ENCODE assay signal across 15 mouse cellular contexts in genomic region chr7:137346068-137346467, GRCm38 (mm10). TPM values are rescaled to one million over a fixed set of nuclear protein-coding genes. Genes with fewer than 3 reads are reported as not detected.
DNase-seq lines count a peak whose midpoint lies in the region; ATAC-seq and TF ChIP-seq lines count a peak whose summit lies in the region.
"Had no signal": no experiment of that assay in that cellular context is flagged by ENCODE, and none has a peak within 500 bp of the region (broad histone marks: within the 10 kb centered on the region; RNA-seq: fewer than 3 reads in every experiment).

No protein-coding gene starts in this region.

- no peak for TF ChIP-seq CTCF in cerebellum, adult 2 months (IDR thresholded peaks at IDR 0.05; ENCODE audit: borderline replicate concordance, insufficient read depth, low read depth, low read length)

- no peaks in the 10 kb centered on the region for H3K27me3 ChIP-seq in limb, embryonic 14.5 days (ENCODE audit: control insufficient read depth, insufficient read depth, low read length)
- no peaks in the 10 kb centered on the region for H3K27me3 ChIP-seq in limb, embryonic 10.5 days (ENCODE audit: low read depth, poor library complexity, severe bottlenecking)
- H3K27me3 ChIP-seq in embryonic facial prominence, embryonic 11.5 days (ENCODE audit: control insufficient read depth, insufficient read depth, low read length): no peaks in the 10 kb centered on the region
- peaks cover 2% of the 10 kb centered on the region; the same call in 1 of the 2 replicates for H3K27me3 ChIP-seq in cerebellum, adult 2 months (ENCODE audit: control insufficient read depth, insufficient read depth, low read length)
- H3K27me3 ChIP-seq: liver, embryonic 12.5 days; neural tube, embryonic 12.5 days had no signal

- no peak overlapping the region for H3K27ac ChIP-seq in limb, embryonic 14.5 days (replicated peaks; ENCODE audit: low read depth, low read length)
- H3K27ac ChIP-seq in limb, embryonic 10.5 days: no peak overlapping the region
- H3K27ac ChIP-seq in embryonic facial prominence, embryonic 11.5 days (replicated peaks; ENCODE audit: low read depth, low read length): no peak overlapping the region
- no peak overlapping the region for H3K27ac ChIP-seq in cerebellum, adult 2 months (ENCODE audit: insufficient read depth, low read length)
- H3K27ac ChIP-seq: liver, embryonic 12.5 days; neural tube, embryonic 12.5 days had no signal

- 0 out of 2 replicates have a peak, but pooled peaks have one; percentile 67 for ATAC-seq in limb, embryonic 14.5 days (ENCODE audit: low FRiP score, low read depth)
- ATAC-seq in embryonic facial prominence, embryonic 11.5 days (replicated peaks; ENCODE audit: insufficient number of reproducible peaks, low FRiP score, low TSS enrichment, low read depth): no peak
- no peak for ATAC-seq in megakaryocyte progenitor cell, adult 5-6 weeks (replicated peaks; ENCODE audit: poor library complexity)
- ATAC-seq: forebrain, postnatal 0 days; liver, embryonic 12.5 days had no signal

- DNase-seq in limb, embryonic 14.5 days (ENCODE audit: low spot score): peak; percentile 61
- no peak for DNase-seq in limb, embryonic 10.5 days (ENCODE audit: low spot score)
- DNase-seq in embryonic facial prominence, embryonic 11.5 days (ENCODE audit: low spot score): peak; percentile 13
- peak; percentile 35 to 43 for DNase-seq in heart, adult 9 months (ENCODE audit: low spot score in 2 of 2)
- DNase-seq in lung, postnatal 36 days: peak; percentile 32
- no peak for DNase-seq in cerebellum, adult 2 months
- DNase-seq: cerebellum, adult 9-11 months; forebrain, postnatal 0 days; kidney, postnatal 36 days; right cerebral cortex, postnatal 25 days; thymus, postnatal 4 days had no signal

- no peak overlapping the region for H3K4me3 ChIP-seq in limb, embryonic 14.5 days (replicated peaks; ENCODE audit: low read length)
- H3K4me3 ChIP-seq in limb, embryonic 10.5 days: no peak overlapping the region
- no peak overlapping the region for H3K4me3 ChIP-seq in embryonic facial prominence, embryonic 11.5 days (ENCODE audit: low read depth, low read length)
- no peak overlapping the region for H3K4me3 ChIP-seq in cerebellum, adult 2 months (replicated peaks; ENCODE audit: insufficient read depth, low read depth, low read length)
- H3K4me3 ChIP-seq: liver, embryonic 12.5 days; megakaryocyte, embryonic 14.5 days; neural tube, embryonic 12.5 days had no signal

- no peak for TF ChIP-seq POLR2A in limb, embryonic 14.5 days (IDR thresholded peaks at IDR 0.05; ENCODE audit: borderline replicate concordance, extremely low read depth, insufficient read depth, insufficient read length)
- TF ChIP-seq POLR2A in cerebellum, adult 2 months (IDR thresholded peaks at IDR 0.05; ENCODE audit: borderline replicate concordance, insufficient read depth, low read length): no peak

- H3K4me2 ChIP-seq in limb, embryonic 14.5 days (replicated peaks; ENCODE audit: low read depth, low read length, severe bottlenecking): no peak overlapping the region
- H3K4me2 ChIP-seq in embryonic facial prominence, embryonic 11.5 days (ENCODE audit: low read depth, low read length): no peak overlapping the region
- H3K4me2 ChIP-seq: liver, embryonic 12.5 days; neural tube, embryonic 12.5 days had no signal

- H3K36me3 ChIP-seq in limb, embryonic 14.5 days (ENCODE audit: control insufficient read depth, insufficient read depth, low read length): no peaks in the 10 kb centered on the region
- no peaks in the 10 kb centered on the region for H3K36me3 ChIP-seq in limb, embryonic 10.5 days
- no peaks in the 10 kb centered on the region for H3K36me3 ChIP-seq in embryonic facial prominence, embryonic 11.5 days (replicated peaks; ENCODE audit: control insufficient read depth, insufficient read depth, low read depth, low read length)
- H3K36me3 ChIP-seq: liver, embryonic 12.5 days; neural tube, embryonic 12.5 days had no signal

- H3K9ac ChIP-seq in limb, embryonic 14.5 days (ENCODE audit: low read depth, low read length, severe bottlenecking): no peak overlapping the region
- no peak overlapping the region for H3K9ac ChIP-seq in embryonic facial prominence, embryonic 11.5 days (replicated peaks; ENCODE audit: low read length)
- H3K9ac ChIP-seq: forebrain, postnatal 0 days; liver, embryonic 12.5 days; neural tube, embryonic 12.5 days had no signal

- H3K9me3 ChIP-seq in limb, embryonic 14.5 days (ENCODE audit: control insufficient read depth, low read length): no peaks in the 10 kb centered on the region
- no peaks in the 10 kb centered on the region for H3K9me3 ChIP-seq in limb, embryonic 10.5 days (replicated peaks)
- H3K9me3 ChIP-seq in embryonic facial prominence, embryonic 11.5 days (replicated peaks; ENCODE audit: control insufficient read depth, low read length): no peaks in the 10 kb centered on the region
- H3K9me3 ChIP-seq: liver, embryonic 12.5 days; neural tube, embryonic 12.5 days had no signal

- no peaks in the 10 kb centered on the region for H3K4me1 ChIP-seq in limb, embryonic 14.5 days (ENCODE audit: control insufficient read depth, insufficient read depth, low read length)
- 0 out of 2 replicates have a peak, but pooled peaks cover 4% of the 10 kb centered on the region for H3K4me1 ChIP-seq in limb, embryonic 10.5 days
- no peaks in the 10 kb centered on the region for H3K4me1 ChIP-seq in embryonic facial prominence, embryonic 11.5 days (ENCODE audit: control insufficient read depth, insufficient read depth, low read length)
- H3K4me1 ChIP-seq in cerebellum, adult 2 months (ENCODE audit: control insufficient read depth, insufficient read depth, low read length): no peaks in the 10 kb centered on the region
- H3K4me1 ChIP-seq: liver, embryonic 12.5 days; megakaryocyte, embryonic 14.5 days; neural tube, embryonic 12.5 days had no signal

- 62% methylated on average over 10 of the region's 10 CpGs for WGBS in limb, embryonic 14.5 days
- 86% methylated on average over 10 of the region's 10 CpGs for WGBS in limb, embryonic 10.5 days
- WGBS in embryonic facial prominence, embryonic 11.5 days: 63% methylated on average over 10 of the region's 10 CpGs
- 31% methylated on average over 10 of the region's 10 CpGs for WGBS in cerebellum, adult 2 months

RNA-seq across cellular contexts. Expression of gene Ebf3, which starts 31.8 kb away (rescaled TPM):
- 80.3 and 93.2 TPM in 2 replicates for polyA plus RNA-seq in limb, embryonic 14.5 days (2012; rRNA removed)
- 15.3 and 17.8 TPM in 2 replicates for polyA plus RNA-seq in limb, embryonic 14.5 days (2014; fragmentation: Nextera tagmentation; extraction: Ambion mirVana)
- polyA plus RNA-seq in limb, embryonic 10.5 days (2016; fragmentation: Nextera tagmentation; extraction: Ambion mirVana): 3.1 and 6.3 TPM in 2 replicates
- 7.2 and 7.9 TPM in 2 replicates for polyA plus RNA-seq in embryonic facial prominence, embryonic 11.5 days (2014; fragmentation: Nextera tagmentation; extraction: Ambion mirVana)
- 9.1 and 9.4 TPM in 2 replicates for polyA plus RNA-seq in cerebellum, adult 2 months (2012; rRNA removed)
- 0.07 TPM in 1 of 2 replicates, not detected in the other for total RNA-seq in megakaryocyte progenitor cell, adult 5-6 weeks (2015)
- 0.12 TPM in 1 of 2 replicates, not detected in the other for total RNA-seq in megakaryocyte progenitor cell, adult 5-6 weeks (2017)

Comparison
In these comparisons a context has a peak if more than half of its experiments do, and no peak if none do; other contexts are left out.
1. DNase-seq: peak in limb, embryonic 14.5 days (single experiment), embryonic facial prominence, embryonic 11.5 days (single experiment), heart, adult 9 months (2 of 2) and lung, postnatal 36 days (single experiment); none in limb, embryonic 10.5 days (single experiment) and cerebellum, adult 2 months (0 of 2).